Mouse (Mus musculus) bone marrow, adult 2 months (tissue): ENCODE results near the gene Pim1. TPM values are rescaled to one million over a fixed set of nuclear protein-coding genes. Genes with fewer than 3 reads are reported as not detected.
A peak's percentile ranks its signal among the peaks of the same experiment; 100 is the strongest.

Experiments
- H3K27ac ChIP-seq: fragments of 200-500 bp; 2 replicates; pipeline ENCODE4 v1.5.1; 2012; ENCODE audit warnings: low read depth, mild to moderate bottlenecking, control low read depth, inconsistent platforms, low read length; ENCODE audit not compliant: control insufficient read depth, poor library complexity, insufficient read depth
- H3K4me1 ChIP-seq: fragments of 200-500 bp; 2 replicates; pipeline ENCODE4 v1.6.1; 2011; ENCODE audit warnings: low read length; ENCODE audit not compliant: control insufficient read depth, insufficient read depth
- H3K4me3 ChIP-seq: fragments of 200-500 bp; replicated peaks from 2 replicates; pipeline ENCODE3; 2011; ENCODE audit warnings: mild to moderate bottlenecking, low read depth, low read length, control low read depth; ENCODE audit not compliant: control insufficient read depth
- CTCF ChIP-seq: fragments of 200-500 bp; IDR thresholded peaks from 2 replicates; pipeline ENCODE4 v1.5.1; 2011; ENCODE audit warnings: low read length, control low read depth; ENCODE audit not compliant: control insufficient read depth, insufficient read depth
- POLR2A ChIP-seq: fragments of 200-500 bp; IDR thresholded peaks from 2 replicates; pipeline ENCODE4 v1.6.1; 2011; ENCODE audit warnings: low read depth, mild to moderate bottlenecking, control low read depth, low read length, borderline replicate concordance; ENCODE audit not compliant: control insufficient read depth
- WGBS: fragments of 180-500 bp; shearing (Covaris S2); methylation state at CpG from one replicate; pipeline ENCODE4 v1.1.7; 2018; 5-methylcytosine and 5-hydroxymethylcytosine counted together
- polyA plus RNA-seq: library from polyadenylated mRNA; stranded (reverse); fragments of >200 nt; gene quantifications from 2 replicates; pipeline ENCODE4 v1.2.4, GENCODE M21; 2011; ENCODE audit warnings: low replicate concordance; ENCODE audit not compliant: missing spikeins, insufficient read depth, insufficient read length

Gene Pim1
- polyA plus RNA-seq, 1 experiment, result 208 TPM

DNA sequence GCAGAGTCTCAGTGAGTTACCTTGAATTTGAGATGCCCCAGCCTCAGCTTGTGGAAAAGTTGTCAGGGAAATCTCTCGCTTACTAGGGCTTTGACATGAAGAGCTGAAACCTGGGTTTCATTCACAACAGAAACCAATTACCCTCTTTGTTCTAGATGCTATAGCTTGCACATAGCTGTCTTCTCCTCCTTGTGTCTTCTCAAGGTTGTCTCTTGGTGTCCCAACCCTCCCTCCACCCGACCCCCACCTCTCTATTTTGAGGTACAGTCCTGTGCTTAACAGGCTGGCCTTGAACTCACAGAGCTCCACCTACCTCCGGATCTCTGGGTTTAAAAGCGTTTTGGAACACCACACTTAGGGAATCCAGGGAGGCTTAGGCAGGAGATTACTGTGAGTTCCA lies 14.1 kb upstream of the Pim1 start:
- H3K4me3 ChIP-seq, result no peak overlapping the region
- TF ChIP-seq CTCF (no peak), POLR2A (no peak)
- no peaks in the 10 kb centered on the region for H3K4me1 ChIP-seq
- no peak overlapping the region for H3K27ac ChIP-seq
- WGBS, result 75% methylated on average over 4 of the region's 4 CpGs

DNA sequence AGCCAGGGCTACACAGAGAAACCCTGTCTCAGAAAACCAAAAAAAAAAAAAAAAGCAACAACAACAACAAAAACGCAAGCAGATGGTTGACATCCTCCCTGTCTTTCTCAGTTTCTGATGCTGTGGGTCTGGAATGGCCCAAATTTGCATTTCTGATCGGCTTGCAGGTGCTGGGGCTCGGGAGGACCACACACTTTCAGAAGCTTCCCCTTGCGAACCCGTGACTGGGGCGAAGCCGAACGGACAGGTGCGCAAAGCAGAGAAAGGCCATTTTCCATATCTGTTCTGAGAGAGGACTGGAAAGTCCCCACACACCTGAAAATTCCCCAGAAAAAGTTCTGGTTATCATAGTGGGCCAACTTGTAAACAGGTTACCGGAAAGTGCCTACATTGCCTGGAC lies 13.2 kb upstream of the Pim1 start:
- TF ChIP-seq POLR2A (no peak), CTCF (no peak)
- WGBS, result 85% methylated on average over 10 of the region's 10 CpGs
- Histone ChIP-seq H3K4me1 (no peaks in the 10 kb centered on the region), H3K27ac (no peak overlapping the region), H3K4me3 (no peak overlapping the region)

DNA sequence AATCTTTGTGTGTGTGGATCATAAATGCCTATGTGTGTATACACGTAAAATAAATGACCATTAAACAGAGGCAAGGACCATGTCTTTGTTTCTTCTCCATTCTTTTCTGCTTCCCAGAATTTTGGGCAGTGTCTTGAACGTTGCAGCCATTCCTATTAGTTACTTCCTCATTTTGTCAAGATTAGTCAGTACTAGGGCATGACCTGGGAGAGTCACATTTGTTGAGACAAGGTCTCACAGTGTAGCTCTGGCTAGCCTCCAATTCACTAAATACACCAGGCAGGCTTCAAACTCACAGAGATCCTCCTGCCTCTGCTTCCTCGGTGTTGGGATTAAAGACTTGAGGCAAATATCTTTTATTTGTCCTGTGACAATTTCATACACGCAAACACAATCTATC lies 12.3 kb upstream of the Pim1 start:
- WGBS, result 56% methylated on average over 4 of the region's 4 CpGs
- TF ChIP-seq CTCF, result no peak
- no peak for TF ChIP-seq POLR2A
- Histone ChIP-seq H3K4me3 (no peak overlapping the region), H3K27ac (no peak overlapping the region), H3K4me1 (no peaks in the 10 kb centered on the region)

DNA sequence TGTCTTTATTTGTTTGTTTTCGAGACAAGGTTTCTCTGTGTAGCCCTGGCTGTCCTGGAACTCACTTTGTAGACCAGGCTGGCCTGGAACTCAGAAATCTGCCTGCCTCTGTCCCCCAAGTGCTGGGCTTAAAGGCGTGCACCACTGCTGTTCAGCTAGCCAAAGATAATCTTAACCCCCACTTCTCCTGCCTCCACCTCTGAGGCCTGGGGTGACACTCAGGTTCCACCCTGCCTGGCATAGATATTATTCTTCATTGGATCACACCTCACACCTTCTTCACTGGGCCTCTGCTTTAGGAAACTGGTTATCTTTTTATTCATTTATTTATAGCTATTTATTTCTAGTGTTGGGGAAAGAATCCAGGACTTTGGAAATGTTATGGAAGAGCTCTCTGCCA lies 10.3 kb upstream of the Pim1 start:
- TF ChIP-seq POLR2A (no peak), CTCF (no peak)
- no peaks in the 10 kb centered on the region for H3K4me1 ChIP-seq
- H3K27ac ChIP-seq, result no peak overlapping the region
- WGBS, result 78% methylated on average over 2 of the region's 2 CpGs
- H3K4me3 ChIP-seq, result no peak overlapping the region

DNA sequence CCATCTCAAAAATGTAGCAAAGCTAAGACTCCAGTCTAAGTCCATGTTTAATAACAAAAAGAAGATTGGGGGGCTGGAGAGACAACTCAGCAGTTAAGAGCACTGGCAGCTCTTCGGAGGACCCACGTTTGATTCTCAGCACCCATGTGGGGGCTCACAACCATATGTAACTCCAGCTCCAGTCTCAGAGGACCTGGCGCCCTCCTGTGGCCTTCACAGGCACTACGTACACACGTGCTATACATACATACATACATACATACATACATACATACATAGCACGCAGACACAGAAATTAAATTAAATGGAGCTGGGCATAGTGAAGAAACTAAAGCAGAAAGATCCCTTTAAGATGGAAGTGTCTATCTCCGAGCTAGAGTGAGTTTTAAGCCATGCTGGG lies 7.9 kb upstream of the Pim1 start:
- Histone ChIP-seq H3K27ac (no peak overlapping the region), H3K4me3 (no peak overlapping the region), H3K4me1 (no peaks in the 10 kb centered on the region)
- TF ChIP-seq CTCF (peak; percentile 6; the same call in 1 of the 2 replicates), POLR2A (no peak)
- 80% methylated on average over 7 of the region's 7 CpGs for WGBS

DNA sequence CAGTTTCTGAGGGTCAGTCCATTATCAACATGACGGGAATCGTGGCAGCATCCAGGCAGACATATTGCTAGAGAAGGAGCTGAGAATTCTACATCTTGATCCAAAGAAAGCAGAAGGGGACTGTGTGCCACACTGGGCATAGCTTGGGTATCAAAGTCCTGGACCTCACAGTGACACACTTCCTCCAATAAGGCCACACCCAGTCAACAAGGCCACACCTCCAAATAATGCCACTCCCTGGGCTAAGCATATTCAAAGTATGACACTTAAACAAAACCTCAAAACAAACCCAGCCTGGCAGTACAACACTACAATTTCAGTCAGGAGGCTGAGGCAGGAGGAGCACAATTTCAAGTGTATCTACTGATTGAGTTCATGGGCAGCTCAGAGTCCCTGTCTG lies 7.3 kb upstream of the Pim1 start:
- no peak overlapping the region for H3K4me3 ChIP-seq
- 87% methylated on average over 2 of the region's 2 CpGs for WGBS
- no peak overlapping the region for H3K27ac ChIP-seq
- TF ChIP-seq POLR2A (no peak), CTCF (no peak)
- H3K4me1 ChIP-seq, result no peaks in the 10 kb centered on the region

DNA sequence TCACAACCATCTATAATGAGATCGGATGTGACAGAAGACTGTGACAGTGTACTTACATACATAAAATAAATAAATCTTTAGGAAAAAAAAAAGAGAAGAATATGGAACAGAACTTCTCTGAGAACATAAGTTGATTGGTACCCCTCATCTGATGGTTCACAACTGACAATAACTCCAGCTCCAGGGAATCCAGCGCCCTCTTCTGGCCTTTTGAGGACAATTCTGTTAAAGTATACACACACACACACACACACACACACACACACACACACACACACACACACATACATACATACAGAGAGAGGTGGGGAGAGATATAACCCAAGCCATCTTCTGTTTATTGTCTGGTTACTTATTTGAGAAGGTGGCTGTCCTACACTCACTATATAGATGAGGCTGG lies 6.1 kb upstream of the Pim1 start:
- 89% methylated on average over 2 of the region's 2 CpGs for WGBS
- Histone ChIP-seq H3K4me1 (no peaks in the 10 kb centered on the region; the same call in 1 of the 2 replicates), H3K27ac (no peak overlapping the region), H3K4me3 (no peak overlapping the region)
- TF ChIP-seq POLR2A (no peak), CTCF (no peak)

DNA sequence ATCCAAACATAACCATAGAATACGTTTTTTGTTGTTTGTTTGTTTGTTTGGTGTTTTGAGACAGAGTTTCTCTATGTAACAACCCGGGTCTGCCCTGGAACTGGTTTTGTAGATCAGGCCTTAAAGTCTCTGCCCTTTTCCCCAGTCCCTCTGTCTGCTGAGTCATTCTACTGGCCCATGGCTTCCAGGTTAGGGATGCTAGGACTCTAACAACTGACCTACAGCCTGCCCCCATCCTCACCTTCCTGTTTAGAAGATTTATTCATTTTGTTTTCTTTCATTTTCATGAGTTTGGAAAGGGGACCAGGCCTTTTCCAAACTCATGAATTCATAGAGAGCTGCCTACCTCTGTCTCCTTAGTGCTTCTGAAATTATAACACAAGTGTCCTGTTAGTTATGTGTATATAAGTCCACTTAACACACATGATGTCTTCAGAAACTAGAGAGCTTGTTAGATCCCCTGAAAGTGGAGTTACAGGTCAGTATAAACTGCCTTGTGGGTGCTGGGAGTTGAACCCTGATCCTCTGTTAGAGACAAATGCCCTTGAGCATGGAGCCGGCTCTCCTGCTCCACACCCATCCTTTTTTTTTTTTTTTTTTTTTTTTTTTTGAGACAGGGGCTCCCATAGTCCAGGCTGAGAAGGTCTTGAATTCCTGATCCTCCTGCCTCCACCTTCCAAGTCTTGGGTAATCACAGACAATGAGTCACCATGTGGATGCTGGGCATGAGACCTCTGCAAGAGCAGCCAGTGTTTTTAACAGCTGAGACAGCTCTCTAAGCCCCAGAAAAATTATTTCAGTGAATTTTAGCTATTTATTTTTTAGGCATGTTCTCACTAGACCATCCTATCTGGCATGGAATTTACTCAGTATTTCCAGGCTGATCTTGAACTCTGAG lies 5.0 kb upstream of the Pim1 start:
- TF ChIP-seq POLR2A (no peak), CTCF (no peak)
- H3K4me1 ChIP-seq, result no peaks in the 10 kb centered on the region; the same call in 1 of the 2 replicates
- no peak overlapping the region for H3K4me3 ChIP-seq
- WGBS, result 66% methylated on average over 3 of the region's 3 CpGs
- H3K27ac ChIP-seq, result no peak overlapping the region

DNA sequence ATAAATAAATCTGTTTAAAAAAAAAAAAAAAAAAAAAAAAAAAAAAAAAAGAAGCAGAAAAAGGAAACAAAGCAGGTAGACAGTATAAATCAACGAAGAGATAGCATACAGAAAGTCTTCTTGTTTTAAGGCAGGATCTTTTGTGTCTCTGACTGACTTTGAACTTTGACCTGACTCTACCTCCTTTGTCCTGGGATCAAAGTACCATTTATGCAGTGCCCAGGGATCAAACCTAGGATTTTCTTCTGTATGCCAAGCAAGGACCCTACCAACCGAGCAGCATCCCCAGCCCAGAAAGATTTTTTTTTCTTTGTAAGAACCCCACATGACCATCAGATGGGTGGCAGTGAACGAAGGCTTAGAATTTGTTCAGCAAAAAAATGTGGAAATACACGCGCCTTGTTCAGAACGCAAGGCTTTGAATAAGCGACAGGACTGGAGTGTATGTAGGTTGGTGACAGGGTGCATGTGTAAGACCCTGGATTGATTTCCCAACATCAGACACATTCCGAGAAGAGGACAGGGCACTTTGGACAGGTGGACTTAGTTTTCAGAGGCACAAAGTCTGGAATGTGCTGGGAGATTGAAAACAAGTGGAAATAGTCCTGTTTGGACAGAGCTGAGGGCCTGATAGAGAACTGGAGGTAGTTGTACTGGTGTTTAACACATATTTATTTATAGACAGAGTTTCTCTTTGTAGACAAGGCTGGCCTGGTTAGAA lies 2.1 kb upstream of the Pim1 start:
- 69% methylated on average over 8 of the region's 8 CpGs for WGBS
- H3K4me3 ChIP-seq, result no peak overlapping the region
- no peak for TF ChIP-seq CTCF
- no peak for TF ChIP-seq POLR2A
- H3K4me1 ChIP-seq, result no peaks in the 10 kb centered on the region; the same call in 1 of the 2 replicates
- H3K27ac ChIP-seq, result no peak overlapping the region; the same call in 1 of the 2 replicates
